Mouse (Mus musculus) lung, postnatal 25 days (tissue): ENCODE data around the gene Olfr582.

Experiments
- DNase-seq: peaks from one replicate; pipeline ENCODE4 v3.0.0; 2022; ENCODE audit warnings: low spot score

The Olfr582 gene

GRCm38 (mm10) chr7:103037724-103038123, at the start of gene Olfr582:
Gene Olfr582, plus strand, starts transcription at chr7:103038024.
- DNase-seq: no peak

GRCm38 (mm10) chr7:102989224-102989623, 48.6 kb upstream of the Olfr582 start, which contains the start of gene Olfr578:
Gene Olfr578, minus strand, starts transcription at chr7:102989324.
- DNase-seq: no peak

GRCm38 (mm10) chr7:103051000-103051399, 13.2 kb downstream of the Olfr582 start, which contains the start of gene Olfr583:
Gene Olfr583, plus strand, starts transcription at chr7:103051300.
- DNase-seq: no peak

GRCm38 (mm10) chr7:103081585-103081984, 43.8 kb downstream of the Olfr582 start, which contains the start of gene Olfr584:
Gene Olfr584, plus strand, starts transcription at chr7:103081885.
- no peak for DNase-seq
